Mouse (Mus musculus): ENCODE data around the gene Rhobtb1. TPM values are rescaled to one million over a fixed set of nuclear protein-coding genes. Genes with fewer than 3 reads are reported as not detected.
A peak's percentile ranks its signal among the peaks of the same experiment; 100 is the strongest.

The Rhobtb1 gene
- polyA plus RNA-seq, 1 experiment from 2014 or later, result 6.2 TPM

- DNase-seq (ENCODE audit: low read depth, low spot score), result no peak
- ChIA-PET POLR2A (no interaction called here), CTCF (interaction anchor here (1.1 to 1.7 kb wide), 2 partner anchors 20 to 105 kb away, joined by 3 to 5 read pairs; no protein-coding TSS in a partner anchor)
- ATAC-seq, result no peak
- in situ Hi-C loops (cut with MboI; ENCODE audit: low pct_unique_long_range_greater_than_20kb), result no loop called here
- TF ChIP-seq CTCF (IDR thresholded peaks at IDR 0.05), result no peak
- no peaks in the 10 kb centered on the region for H3K27me3 ChIP-seq
These were observed 57.5 kb downstream of the Rhobtb1 start for GRCm38 (mm10) chr10:69208705-69209104.

- DNase-seq (ENCODE audit: low read depth, low spot score) (no peak), ATAC-seq (no peak)
- ChIA-PET POLR2A (no interaction called here), CTCF (no interaction called here)
- in situ Hi-C loops (cut with MboI; ENCODE audit: low pct_unique_long_range_greater_than_20kb), result no loop called here
- no peaks in the 10 kb centered on the region for H3K27me3 ChIP-seq
- no peak for TF ChIP-seq CTCF (IDR thresholded peaks at IDR 0.05)
These were observed 58.8 kb downstream of the Rhobtb1 start for GRCm38 (mm10) chr10:69210006-69210405.

GRCm38 (mm10) chr10:69210659-69211058 lies 59.4 kb downstream of the Rhobtb1 start:
- no peaks in the 10 kb centered on the region for H3K27me3 ChIP-seq
- ChIA-PET POLR2A (interaction anchor here (0.6 kb wide), 1 partner anchor 1862 kb away, joined by 7 read pairs; no protein-coding TSS in a partner anchor), CTCF (interaction anchor here (1.3 kb wide), 1 partner anchor 96 kb away, joined by 4 read pairs; no protein-coding TSS in a partner anchor)
- no peak for DNase-seq (ENCODE audit: low read depth, low spot score)
- in situ Hi-C loops (cut with MboI; ENCODE audit: low pct_unique_long_range_greater_than_20kb), result no loop called here
- no peak for TF ChIP-seq CTCF (IDR thresholded peaks at IDR 0.05)
- no peak for ATAC-seq

- in situ Hi-C loops (cut with MboI; ENCODE audit: low pct_unique_long_range_greater_than_20kb), result no loop called here
- H3K27me3 ChIP-seq, result no peaks in the 10 kb centered on the region
- POLR2A ChIA-PET, result interaction anchor here (1.3 kb wide), 1 partner anchor 43 kb away, joined by 3 read pairs; no protein-coding TSS in a partner anchor
- CTCF ChIA-PET, result interaction anchor here (1.2 to 1.3 kb wide), 2 partner anchors 18 to 95 kb away, joined by 4 read pairs; no protein-coding TSS in a partner anchor
- no peak for ATAC-seq
- no peak for DNase-seq (ENCODE audit: low read depth, low spot score)
- no peak for TF ChIP-seq CTCF (IDR thresholded peaks at IDR 0.05)
These were observed 60.3 kb downstream of the Rhobtb1 start for GRCm38 (mm10) chr10:69211560-69211959.

- ATAC-seq, result no peak
- in situ Hi-C loops (cut with MboI; ENCODE audit: low pct_unique_long_range_greater_than_20kb), result no loop called here
- DNase-seq (ENCODE audit: low read depth, low spot score), result no peak
- no peaks in the 10 kb centered on the region for H3K27me3 ChIP-seq
- no peak for TF ChIP-seq CTCF (IDR thresholded peaks at IDR 0.05)
- ChIA-PET CTCF (interaction anchor here (1.2 to 1.3 kb wide), 2 partner anchors 19 to 94 kb away, joined by 4 read pairs; no protein-coding TSS in a partner anchor), POLR2A (interaction anchor here (1.3 kb wide), 1 partner anchor 42 kb away, joined by 3 read pairs; no protein-coding TSS in a partner anchor)
These were observed 60.7 kb downstream of the Rhobtb1 start for GRCm38 (mm10) chr10:69211976-69212375.

- no peak for TF ChIP-seq CTCF (IDR thresholded peaks at IDR 0.05)
- POLR2A ChIA-PET, result interaction anchor here (0.5 to 1.3 kb wide), 2 partner anchors 41 to 50 kb away, joined by 3 to 4 read pairs; no protein-coding TSS in a partner anchor
- CTCF ChIA-PET, result no interaction called here
- no peak for DNase-seq (ENCODE audit: low read depth, low spot score)
- in situ Hi-C loops (cut with MboI; ENCODE audit: low pct_unique_long_range_greater_than_20kb), result no loop called here
- peak; percentile 88 for ATAC-seq
- H3K27me3 ChIP-seq, result no peaks in the 10 kb centered on the region
These were observed 61.6 kb downstream of the Rhobtb1 start, which contains the start of gene A930033H14Rik for GRCm38 (mm10) chr10:69212542-69213440. TSS of gene A930033H14Rik (minus strand) at chr10:69213098.

GRCm38 (mm10) chr10:69213451-69213877 lies 62.2 kb downstream of the Rhobtb1 start:
- ATAC-seq (peak; percentile 48), DNase-seq (ENCODE audit: low read depth, low spot score) (no peak)
- CTCF ChIA-PET, result interaction anchor here (1.2 kb wide), 1 partner anchor 93 kb away, joined by 3 read pairs; no protein-coding TSS in a partner anchor
- no peak for TF ChIP-seq CTCF (IDR thresholded peaks at IDR 0.05)
- in situ Hi-C loops (cut with MboI; ENCODE audit: low pct_unique_long_range_greater_than_20kb), result no loop called here
- no peaks in the 10 kb centered on the region for H3K27me3 ChIP-seq
- POLR2A ChIA-PET, result no interaction called here

GRCm38 (mm10) chr10:69213986-69214385 lies 62.8 kb downstream of the Rhobtb1 start:
- no peaks in the 10 kb centered on the region for H3K27me3 ChIP-seq
- TF ChIP-seq CTCF (IDR thresholded peaks at IDR 0.05), result no peak
- DNase-seq (ENCODE audit: low read depth, low spot score) (no peak), ATAC-seq (no peak)
- in situ Hi-C loops (cut with MboI; ENCODE audit: low pct_unique_long_range_greater_than_20kb), result no loop called here
- POLR2A ChIA-PET, result no interaction called here
- CTCF ChIA-PET, result interaction anchor here (1.2 kb wide), 1 partner anchor 93 kb away, joined by 3 read pairs; no protein-coding TSS in a partner anchor

- in situ Hi-C loops (cut with MboI; ENCODE audit: low pct_unique_long_range_greater_than_20kb), result no loop called here
- no peak for ATAC-seq
- ChIA-PET POLR2A (no interaction called here), CTCF (interaction anchor here (1.6 kb wide), 1 partner anchor 19 kb away, joined by 3 read pairs; no protein-coding TSS in a partner anchor)
- DNase-seq (ENCODE audit: low read depth, low spot score), result no peak
- TF ChIP-seq CTCF (IDR thresholded peaks at IDR 0.05), result no peak
- H3K27me3 ChIP-seq, result no peaks in the 10 kb centered on the region
These were observed 66.0 kb downstream of the Rhobtb1 start for GRCm38 (mm10) chr10:69217127-69217690.

GRCm38 (mm10) chr10:69218458-69219288 lies 67.4 kb downstream of the Rhobtb1 start:
- ChIA-PET CTCF (no interaction called here), POLR2A (no interaction called here)
- no peaks in the 10 kb centered on the region for H3K27me3 ChIP-seq
- ATAC-seq (no peak), DNase-seq (ENCODE audit: low read depth, low spot score) (no peak)
- TF ChIP-seq CTCF (IDR thresholded peaks at IDR 0.05), result no peak
- in situ Hi-C loops (cut with MboI; ENCODE audit: low pct_unique_long_range_greater_than_20kb), result no loop called here
